Mouse (Mus musculus) lung, postnatal 4 days (tissue): Measurements from ENCODE around the gene Taf10.
"Not testable (repeated sequence)": the region's sequence is repeated elsewhere in the genome, so short reads cannot be mapped to it uniquely, and the experiment has no call there.

Source experiments
- DNase-seq, 2 experiments: peaks; one replicate each; pipeline ENCODE4 v3.0.0; 2021

The Taf10 gene

GRCm38 (mm10) chr7:105751491-105752433 lies 7.6 kb upstream of the Taf10 start, which contains the start of gene Tpp1:
Gene Tpp1, minus strand, starts transcription at chr7:105752235.
- DNase-seq, result peak; percentile 90 to 94

- no peak for DNase-seq
Observed at GRCm38 (mm10) chr7:105747776-105748175, 3.6 kb upstream of the Taf10 start.

DNA sequence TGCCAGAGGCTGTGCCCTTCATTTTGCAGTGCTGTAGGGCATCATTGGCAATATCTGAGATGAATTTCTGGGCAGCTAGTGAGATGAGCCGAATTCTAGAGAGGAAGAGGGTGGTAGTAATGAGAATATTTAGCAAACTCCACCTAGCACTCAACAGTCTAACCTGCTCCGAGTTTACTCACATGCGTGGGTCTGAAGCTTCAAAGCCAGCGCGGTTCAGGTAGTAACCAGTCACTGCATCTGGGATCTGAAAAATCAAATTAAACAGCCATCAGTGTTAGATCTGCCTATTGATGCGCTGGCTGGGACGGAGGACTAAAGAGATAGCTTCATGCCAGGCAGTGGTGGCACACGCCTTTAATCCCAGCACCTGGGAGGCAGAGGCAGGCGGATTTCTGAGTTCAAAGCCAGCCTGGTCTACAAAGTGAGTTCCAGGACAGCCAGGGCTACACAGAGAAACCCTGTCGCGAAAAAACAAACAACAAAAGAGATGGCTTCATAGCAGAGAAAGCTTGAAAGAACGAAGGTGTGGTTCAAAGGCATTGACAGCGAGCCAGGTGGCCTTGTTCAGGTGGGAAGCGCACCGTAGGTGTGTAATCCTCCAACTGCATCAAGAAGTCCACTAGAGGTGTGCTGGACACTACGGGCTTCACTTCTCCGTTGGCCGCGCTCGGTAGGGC lies 775 bp downstream of the Taf10 start:
- DNase-seq, result not testable (repeated sequence)

DNA sequence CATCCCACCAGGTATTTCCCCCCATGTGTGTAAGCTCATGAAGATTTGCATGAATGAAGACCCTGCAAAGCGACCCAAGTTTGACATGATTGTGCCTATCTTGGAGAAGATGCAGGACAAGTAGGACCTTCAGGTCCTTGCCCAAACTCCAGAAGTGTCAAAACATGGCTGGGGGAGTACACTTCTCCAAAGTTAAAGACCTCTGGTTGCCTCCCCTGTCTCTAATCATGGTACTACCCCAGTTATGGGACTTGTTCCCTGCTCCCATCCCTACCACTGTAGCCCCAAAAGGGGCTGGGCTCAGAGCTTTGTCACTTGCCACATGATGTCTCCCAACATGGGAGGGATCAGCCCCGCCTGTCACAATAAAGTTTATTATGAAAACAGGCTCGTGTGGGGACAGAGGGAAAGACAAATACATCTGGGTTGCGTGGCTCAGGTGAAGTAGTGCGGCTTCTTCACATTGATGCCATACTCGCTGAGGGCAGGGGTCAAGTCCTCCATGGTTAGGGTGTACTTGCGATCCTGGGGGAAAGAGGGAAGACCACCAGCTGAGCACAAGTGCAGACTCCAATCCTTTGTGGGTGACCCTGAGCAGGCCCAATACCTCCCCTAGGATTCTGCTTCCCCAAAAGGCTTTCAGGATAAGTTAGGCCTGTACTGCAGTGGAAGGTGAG lies 1.5 kb downstream of the Taf10 start:
- DNase-seq, result not testable (repeated sequence)

DNA sequence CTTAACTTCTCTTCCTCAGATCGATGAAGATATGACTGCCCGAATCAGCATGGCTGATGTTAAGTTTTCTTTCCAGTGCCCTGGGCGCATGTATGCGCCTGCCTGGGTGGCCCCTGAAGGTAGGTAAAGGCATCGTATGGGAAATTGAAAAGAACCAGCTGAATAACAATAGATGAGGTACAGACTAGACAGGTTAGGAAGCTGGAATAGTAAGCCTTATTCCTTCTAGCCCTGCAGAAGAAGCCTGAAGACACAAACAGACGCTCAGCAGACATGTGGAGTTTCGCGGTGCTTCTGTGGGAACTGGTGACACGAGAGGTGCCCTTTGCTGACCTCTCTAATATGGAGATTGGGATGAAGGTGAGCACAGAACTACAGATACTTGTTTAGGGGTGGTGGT lies 2.2 kb downstream of the Taf10 start:
- no peak for DNase-seq

DNA sequence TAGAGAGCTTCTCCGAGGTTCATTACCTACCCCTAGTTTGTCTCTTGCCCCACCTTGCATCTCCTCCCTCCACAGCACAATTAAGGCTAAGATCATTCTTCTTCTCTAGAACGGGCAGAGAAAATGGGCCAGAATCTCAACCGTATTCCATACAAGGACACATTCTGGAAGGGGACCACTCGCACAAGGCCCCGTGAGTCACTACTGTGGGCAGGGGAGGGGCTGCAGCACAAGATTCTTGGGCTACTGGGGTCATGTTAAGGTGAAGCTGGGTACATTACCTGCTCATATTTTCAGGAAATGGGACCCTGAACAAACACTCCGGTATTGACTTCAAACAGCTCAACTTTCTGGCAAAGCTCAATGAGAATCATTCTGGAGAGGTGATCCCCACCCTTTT lies 3.3 kb downstream of the Taf10 start:
- no peak for DNase-seq

GRCm38 (mm10) chr7:105740089-105740795 lies 3.9 kb downstream of the Taf10 start:
- no peak for DNase-seq

DNA sequence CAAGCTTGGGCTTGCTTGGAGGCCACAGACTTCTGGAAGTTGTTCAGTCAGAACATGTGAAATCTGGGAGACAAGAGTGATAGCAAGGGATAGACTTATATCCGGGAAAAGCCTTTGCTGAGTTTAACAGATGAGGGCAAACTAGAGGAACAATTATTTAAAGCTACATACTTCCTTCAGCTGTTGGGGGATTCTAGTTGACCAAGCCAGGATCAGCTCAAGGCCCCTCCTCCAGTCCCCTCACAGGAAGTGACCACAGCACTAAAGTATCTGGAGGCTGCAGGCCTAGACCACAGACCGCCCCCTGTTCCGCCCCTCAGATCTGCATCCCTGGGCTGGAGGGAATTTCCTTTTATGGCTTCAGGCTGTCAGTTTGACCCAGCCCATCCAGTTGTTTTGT lies 5.2 kb downstream of the Taf10 start:
- peak; percentile 84 to 89 for DNase-seq

- no peak for DNase-seq
Observed at GRCm38 (mm10) chr7:105738286-105738685, 5.9 kb downstream of the Taf10 start.

DNA sequence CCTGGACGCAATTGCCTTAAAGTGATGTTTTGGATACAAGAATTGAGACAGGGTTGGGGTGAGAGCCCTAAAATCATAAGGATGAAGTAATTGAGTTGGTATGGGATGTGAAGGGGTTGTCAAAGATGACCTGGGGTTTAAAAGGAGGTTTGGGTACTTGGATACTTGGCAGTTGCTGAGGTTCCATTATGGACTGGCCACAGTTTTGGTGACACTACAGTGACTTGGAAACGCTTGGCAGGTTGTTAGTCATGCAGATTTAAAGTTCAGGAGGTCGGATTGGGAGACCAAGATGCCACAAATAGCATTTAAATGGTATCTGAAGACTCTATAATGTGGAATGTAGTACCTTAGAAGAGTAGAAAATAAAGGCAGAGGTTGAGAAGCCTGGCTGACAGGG lies 6.5 kb downstream of the Taf10 start:
- DNase-seq, result no peak

DNA sequence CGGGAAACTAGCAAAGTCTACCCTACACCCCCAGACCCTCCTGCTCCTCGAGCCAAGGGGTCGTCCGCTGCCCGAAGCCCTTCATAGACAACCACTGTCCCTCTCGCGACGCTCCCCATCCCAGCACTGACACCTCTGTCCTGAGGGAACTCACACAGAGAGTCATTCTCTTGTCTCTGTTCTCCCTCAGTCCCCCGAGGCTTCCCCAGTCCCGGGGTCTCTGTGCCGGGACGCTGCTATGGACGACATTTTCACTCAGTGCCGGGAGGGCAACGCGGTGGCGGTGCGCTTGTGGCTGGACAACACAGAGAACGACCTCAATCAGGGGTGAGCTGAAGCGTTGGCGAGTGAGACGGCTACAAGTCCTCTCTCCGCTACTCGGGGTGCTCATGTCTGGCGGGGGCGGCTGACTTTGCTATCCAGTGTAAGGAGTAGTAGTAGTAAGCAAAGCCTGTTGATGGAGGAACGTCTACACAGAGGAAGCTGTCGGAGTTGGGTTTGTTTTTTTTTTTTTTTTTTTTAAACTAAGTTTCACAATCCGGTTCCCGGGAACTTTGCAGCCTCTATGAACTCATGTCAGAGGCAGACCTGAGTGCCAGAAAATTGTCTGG lies 7.1 kb downstream of the Taf10 start, which contains the start of gene Rrp8:
Gene Rrp8 (minus strand): TSS at position 475 of the 611 bp plus-strand sequence.
- DNase-seq, result peak; percentile 54 to 63

DNA sequence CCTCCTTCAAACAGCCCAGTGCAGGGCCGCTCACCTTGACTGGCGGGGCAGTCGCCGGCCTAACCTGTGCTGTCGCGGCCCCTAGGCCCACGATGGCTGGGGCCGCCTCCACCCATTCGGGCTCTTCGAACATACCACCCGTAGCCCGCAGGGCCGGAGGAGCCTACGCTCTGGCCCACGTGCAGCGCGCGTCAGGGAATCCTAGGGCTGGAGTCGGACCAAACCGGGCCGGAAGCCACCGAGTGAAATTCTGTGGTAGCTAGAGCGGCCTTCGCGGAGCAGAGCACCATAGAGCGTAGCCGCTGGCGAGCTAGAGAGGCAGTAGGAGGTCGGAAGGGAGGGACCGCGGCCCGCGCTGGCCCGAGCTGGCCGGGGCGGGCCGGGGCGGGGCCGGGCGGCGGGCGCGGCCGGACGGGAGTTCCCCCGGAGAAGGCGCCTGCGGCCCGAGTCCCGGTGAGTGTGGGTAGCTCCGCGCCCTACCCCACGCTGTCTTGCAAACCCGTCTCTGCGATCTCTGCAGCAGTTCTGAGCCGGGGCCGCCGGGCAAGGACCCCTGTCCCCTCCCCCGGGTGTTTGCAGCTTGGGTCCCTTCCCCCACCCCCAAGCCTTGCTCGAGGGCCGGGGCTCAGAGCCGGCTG lies 7.8 kb downstream of the Taf10 start, which contains the start of gene Ilk:
Gene Ilk (plus strand): TSS at position 329 of the 638 bp plus-strand sequence.
- peak; percentile 94 to 96 for DNase-seq

GRCm38 (mm10) chr7:105735464-105735863 lies 8.7 kb downstream of the Taf10 start:
- not testable (repeated sequence) for DNase-seq

GRCm38 (mm10) chr7:105734826-105735225 lies 9.3 kb downstream of the Taf10 start:
- DNase-seq, result no peak

GRCm38 (mm10) chr7:105733836-105734235 lies 10.3 kb downstream of the Taf10 start:
- DNase-seq, result no peak

DNA sequence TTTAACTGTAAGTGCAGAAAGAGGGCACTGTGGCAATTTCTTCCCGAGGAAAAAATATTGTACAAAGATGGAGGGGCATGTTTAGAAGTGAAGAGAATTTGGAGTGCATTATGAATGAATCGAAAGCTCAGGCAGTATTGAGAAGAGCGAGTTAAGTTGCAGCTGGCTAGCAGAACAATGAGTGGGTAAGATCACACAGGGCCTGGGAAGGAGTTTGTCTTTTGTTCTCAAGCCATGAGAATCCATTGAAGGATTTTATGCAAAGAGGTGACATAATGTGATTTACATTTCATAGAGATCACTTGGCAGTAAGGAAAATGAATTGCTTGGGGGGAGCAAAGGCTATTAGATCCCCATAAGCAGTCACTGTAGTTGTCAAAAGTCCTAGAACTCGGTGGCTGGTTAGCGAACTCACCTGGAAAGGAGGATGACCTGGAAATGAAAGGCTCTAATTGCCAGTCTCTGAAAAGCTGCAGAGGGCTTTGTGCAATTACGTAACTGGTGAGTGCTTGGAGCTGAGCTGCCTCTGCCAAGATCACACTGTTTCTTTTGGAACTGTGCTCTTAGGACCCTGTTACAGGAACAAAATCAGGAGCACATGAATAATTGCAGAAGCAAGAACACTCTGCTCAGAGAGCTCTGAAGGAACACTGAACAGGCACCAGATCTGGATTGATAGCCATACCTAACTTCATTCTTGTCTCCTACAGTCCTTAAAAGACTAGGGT lies 15.3 kb downstream of the Taf10 start:
- DNase-seq, result no peak

DNA sequence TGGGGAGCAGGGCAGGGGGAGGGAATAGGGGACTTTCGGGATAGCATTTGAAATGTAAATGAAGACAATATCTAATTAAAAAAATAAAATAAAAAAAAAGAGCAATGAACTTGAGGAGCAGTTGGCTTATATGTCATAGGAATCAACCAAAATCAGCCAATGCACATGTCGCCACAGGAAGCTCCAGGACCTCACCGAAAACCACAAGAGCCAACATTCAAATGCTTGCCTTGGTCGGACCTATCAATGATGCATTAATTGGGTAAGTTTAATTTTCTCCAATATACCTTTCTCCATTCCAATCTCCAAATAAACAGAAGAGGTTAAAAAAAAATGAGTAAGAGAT lies 17.2 kb downstream of the Taf10 start:
- DNase-seq, result no peak

DNA sequence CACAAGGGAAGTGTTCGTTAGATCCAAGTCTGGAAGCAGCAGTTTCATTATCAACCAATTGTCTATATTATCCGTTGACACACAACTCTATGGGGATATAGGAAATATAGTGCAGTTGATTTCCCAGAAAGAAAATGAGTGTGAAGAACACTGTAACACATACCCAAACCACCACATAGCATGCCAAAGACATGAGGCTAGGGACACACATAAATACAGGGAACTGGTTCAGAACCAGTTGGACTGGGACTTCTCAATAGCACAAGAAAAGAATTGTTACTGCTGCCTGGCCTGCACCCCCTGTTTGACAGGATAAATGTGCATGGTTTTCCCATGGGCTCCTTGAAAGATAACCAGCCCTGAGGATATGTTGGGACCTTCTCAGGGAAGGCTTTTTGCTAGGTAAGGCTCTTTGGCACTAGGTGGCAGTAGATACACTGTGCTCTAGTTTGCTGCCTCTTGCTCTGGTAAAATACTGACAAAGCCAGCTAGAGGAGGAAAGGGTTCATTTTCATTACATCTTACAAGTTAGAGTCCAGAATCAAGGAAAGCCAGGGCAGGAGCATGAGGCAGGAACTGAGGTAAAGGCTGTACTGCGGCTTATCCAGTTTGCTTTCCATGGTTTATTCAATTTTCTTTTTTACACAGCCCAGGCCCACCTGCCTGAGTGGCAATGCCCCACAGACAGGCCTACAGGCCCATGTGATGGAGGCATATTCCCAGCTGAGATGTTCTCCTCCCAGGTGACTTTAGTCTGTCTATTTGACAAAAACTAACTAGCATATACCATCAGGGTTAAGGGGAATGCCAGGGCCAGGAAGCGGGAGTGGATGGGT lies 17.8 kb downstream of the Taf10 start:
- peak in 1 of 2 experiments; percentile 63 for DNase-seq

DNA sequence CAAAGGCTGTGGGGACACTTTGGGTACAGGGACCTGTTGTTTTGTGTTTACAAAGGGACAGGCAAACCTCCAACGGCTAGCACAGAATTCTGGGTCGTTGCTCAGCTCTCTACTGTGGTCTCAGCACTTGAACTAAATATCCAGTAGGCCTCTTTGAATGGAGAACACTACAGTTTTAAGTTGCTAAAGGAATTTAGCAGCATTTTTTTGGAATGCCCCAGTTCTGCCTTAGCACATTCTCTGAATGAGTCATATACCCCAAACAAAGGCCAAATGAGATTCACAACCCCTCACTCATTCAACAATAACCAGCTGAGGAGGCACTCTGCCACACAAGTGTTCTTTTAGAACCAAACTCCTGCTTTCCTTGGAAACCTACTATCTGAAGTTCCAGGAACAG lies 22.2 kb downstream of the Taf10 start:
- no peak for DNase-seq

- DNase-seq, result no peak
Observed at GRCm38 (mm10) chr7:105715366-105715765, 28.8 kb downstream of the Taf10 start.
